Mouse (Mus musculus) C2C12 (cell line): Measurements from ENCODE around the gene Slc7a8. TPM values are rescaled to one million over a fixed set of nuclear protein-coding genes. Genes with fewer than 3 reads are reported as not detected.

Experiments used
- H3K27me3 ChIP-seq: one replicate; pipeline ENCODE4 v1.6.1; 2011; ENCODE audit not compliant: control insufficient read depth, insufficient read depth, insufficient read length
- H3K36me3 ChIP-seq: one replicate; pipeline ENCODE4 v1.6.1; 2011; ENCODE audit not compliant: control insufficient read depth, insufficient read depth
- H3K4me3 ChIP-seq: one replicate; pipeline ENCODE4 v1.5.1; 2011; ENCODE audit warnings: mild to moderate bottlenecking, control low read depth; ENCODE audit not compliant: poor library complexity, insufficient read depth, severe bottlenecking
- H3K79me2 ChIP-seq: one replicate; pipeline ENCODE4 v1.6.1; 2011; ENCODE audit not compliant: control insufficient read depth, insufficient read depth
- H3K79me3 ChIP-seq: one replicate; pipeline ENCODE4 v1.6.1; 2011; ENCODE audit warnings: low read depth, control low read depth
- H3ac ChIP-seq: one replicate; pipeline ENCODE3; 2011; ENCODE audit warnings: low read depth; ENCODE audit not compliant: control insufficient read depth, insufficient read length
- CEBPB ChIP-seq: IDR thresholded peaks from one replicate; pipeline ENCODE4 v1.6.1; 2011; ENCODE audit warnings: low read depth, mild to moderate bottlenecking, control low read depth, moderate library complexity
- CTCF ChIP-seq: IDR thresholded peaks from one replicate; pipeline ENCODE4 v1.5.1; 2011; ENCODE audit not compliant: control insufficient read depth, insufficient read depth, insufficient read length
- FOSL1 ChIP-seq: IDR thresholded peaks from one replicate; pipeline ENCODE4 v1.8.0; 2011; ENCODE audit warnings: mild to moderate bottlenecking, low read length; ENCODE audit not compliant: poor library complexity, insufficient read depth, severe bottlenecking
- MAX ChIP-seq: IDR thresholded peaks from one replicate; pipeline ENCODE4 v1.6.1; 2011; ENCODE audit warnings: mild to moderate bottlenecking, control low read depth
- MYOD1 ChIP-seq: IDR thresholded peaks from one replicate; pipeline ENCODE4 v1.6.1; 2011; ENCODE audit warnings: low read depth; ENCODE audit not compliant: control insufficient read depth, insufficient read length
- MYOG ChIP-seq: IDR thresholded peaks from one replicate; pipeline ENCODE4 v1.6.1; 2011; ENCODE audit not compliant: control insufficient read depth, insufficient read length; ENCODE audit errors: extremely low read depth
- USF1 ChIP-seq: IDR thresholded peaks from one replicate; pipeline ENCODE4 v1.6.1; 2011; ENCODE audit warnings: low read depth, mild to moderate bottlenecking, control low read depth, moderate library complexity
- polyA plus RNA-seq: library from polyadenylated mRNA; unstranded; fragments of >200 nt; fragmentation: generic; extraction: Trizol; gene quantifications from one replicate; pipeline ENCODE4 v1.2.1, GENCODE M21; 2012; ENCODE audit warnings: missing spikeins

Gene Slc7a8
- polyA plus RNA-seq, 1 experiment, result not detected

- H3K79me2 ChIP-seq, result no peaks in the 10 kb centered on the region
- no peak within 1 kb of the TSS for H3ac ChIP-seq
- no peaks in the 10 kb centered on the region for H3K79me3 ChIP-seq
- peaks cover 13% of the 10 kb centered on the region for H3K27me3 ChIP-seq
- H3K4me3 ChIP-seq, result no peak within 1 kb of the TSS
- H3K36me3 ChIP-seq, result no peaks in the 10 kb centered on the region
- TF ChIP-seq MYOD1 (no peak), CEBPB (no peak), MAX (no peak), MYOG (no peak), CTCF (no peak), USF1 (no peak), FOSL1 (no peak)
These were observed 83.0 kb downstream of the Slc7a8 start, which contains the start of gene Gm29776 for GRCm38 (mm10) chr14:54698733-54699132. Gene Gm29776 (minus strand): TSS chr14:54698833.

- H3K36me3 ChIP-seq, result peaks cover 8% of the 10 kb centered on the region
- H3ac ChIP-seq, result no peak overlapping the region
- TF ChIP-seq MYOG, result no peak
- TF ChIP-seq FOSL1, result no peak
- TF ChIP-seq USF1, result no peak
- no peak for TF ChIP-seq MAX
- no peak for TF ChIP-seq MYOD1
- no peak for TF ChIP-seq CEBPB
- TF ChIP-seq CTCF, result no peak
- H3K27me3 ChIP-seq, result no peaks in the 10 kb centered on the region
- H3K79me3 ChIP-seq, result no peaks in the 10 kb centered on the region
- H3K4me3 ChIP-seq, result no peak overlapping the region
- H3K79me2 ChIP-seq, result no peaks in the 10 kb centered on the region
These were observed 85.0 kb downstream of the Slc7a8 start for GRCm38 (mm10) chr14:54696752-54697151.

- Histone ChIP-seq H3K4me3 (no peak overlapping the region), H3K79me3 (peaks cover 2% of the 10 kb centered on the region), H3K79me2 (peaks cover under 1% of the 10 kb centered on the region), H3ac (no peak overlapping the region), H3K27me3 (no peaks in the 10 kb centered on the region), H3K36me3 (peaks cover 17% of the 10 kb centered on the region)
- TF ChIP-seq MYOD1, result no peak
- TF ChIP-seq MAX, result no peak
- TF ChIP-seq USF1, result no peak
- TF ChIP-seq MYOG, result no peak
- no peak for TF ChIP-seq CEBPB
- no peak for TF ChIP-seq FOSL1
- no peak for TF ChIP-seq CTCF
These were observed 86.7 kb downstream of the Slc7a8 start for GRCm38 (mm10) chr14:54695042-54695441.

- Histone ChIP-seq H3K79me3 (peaks cover 59% of the 10 kb centered on the region), H3K4me3 (peak overlapping the region; percentile 98), H3K79me2 (peaks cover 74% of the 10 kb centered on the region), H3K27me3 (no peaks in the 10 kb centered on the region), H3K36me3 (peaks cover 33% of the 10 kb centered on the region), H3ac (peak overlapping the region; percentile 57)
- TF ChIP-seq FOSL1 (no peak), MYOD1 (no peak), MYOG (no peak), CEBPB (no peak), MAX (no peak), CTCF (no peak), USF1 (no peak)
These were observed 94.5 kb downstream of the Slc7a8 start for GRCm38 (mm10) chr14:54687251-54687650.

- Histone ChIP-seq H3K36me3 (peaks cover 38% of the 10 kb centered on the region), H3ac (peak within 1 kb of the TSS; percentile 75), H3K4me3 (peak within 1 kb of the TSS; percentile 98), H3K27me3 (no peaks in the 10 kb centered on the region), H3K79me3 (peaks cover 65% of the 10 kb centered on the region), H3K79me2 (peaks cover 80% of the 10 kb centered on the region)
- no peak for TF ChIP-seq FOSL1
- TF ChIP-seq MAX, result no peak
- no peak for TF ChIP-seq MYOD1
- no peak for TF ChIP-seq MYOG
- no peak for TF ChIP-seq CEBPB
- TF ChIP-seq USF1, result no peak
- no peak for TF ChIP-seq CTCF
These were observed 95.1 kb downstream of the Slc7a8 start, which contains the start of gene Acin1 for GRCm38 (mm10) chr14:54686522-54687143. Gene Acin1 (minus strand): TSS chr14:54686931.

GRCm38 (mm10) chr14:54686063-54686521 is 95.7 kb downstream of the Slc7a8 start, which contains the start of gene 1700123O20Rik:
Gene 1700123O20Rik (plus strand): TSS chr14:54686216.
- Histone ChIP-seq H3K4me3 (peak within 1 kb of the TSS; percentile 98), H3K27me3 (no peaks in the 10 kb centered on the region), H3K79me2 (peaks cover 86% of the 10 kb centered on the region), H3K36me3 (peaks cover 38% of the 10 kb centered on the region), H3ac (peak within 1 kb of the TSS; percentile 75), H3K79me3 (peaks cover 65% of the 10 kb centered on the region)
- TF ChIP-seq MAX, result peak; percentile 28
- TF ChIP-seq USF1, result no peak
